Comparison of ENCODE assay signal across 25 mouse cellular contexts in genomic region chr13:71036000-71036399, GRCm38 (mm10).
DNase-seq lines count a peak whose midpoint lies in the region; ATAC-seq and TF ChIP-seq lines count a peak whose summit lies in the region.
"Had no signal": no experiment of that assay in that cellular context is flagged by ENCODE, and none has a peak within 500 bp of the region (broad histone marks: within the 10 kb centered on the region; RNA-seq: fewer than 3 reads in every experiment).

No protein-coding gene starts in this region.

- no peaks in the 10 kb centered on the region for H3K9me3 ChIP-seq in embryonic facial prominence, embryonic 12.5 days
- no peaks in the 10 kb centered on the region for H3K9me3 ChIP-seq in embryonic facial prominence, embryonic 10.5 days
- H3K9me3 ChIP-seq in neural tube, embryonic 15.5 days (replicated peaks) = no peaks in the 10 kb centered on the region
- H3K9me3 ChIP-seq in midbrain, postnatal 0 days (ENCODE audit: low read length) = no peaks in the 10 kb centered on the region
- H3K9me3 ChIP-seq: forebrain, embryonic 12.5 days; forebrain, embryonic 15.5 days; heart, embryonic 10.5 days; heart, embryonic 13.5 days; hindbrain, embryonic 15.5 days had no signal

- H3K27ac ChIP-seq in embryonic facial prominence, embryonic 12.5 days = no peak overlapping the region
- no peak overlapping the region for H3K27ac ChIP-seq in embryonic facial prominence, embryonic 10.5 days (replicated peaks)
- H3K27ac ChIP-seq in neural tube, embryonic 15.5 days (replicated peaks) = no peak overlapping the region
- H3K27ac ChIP-seq in midbrain, postnatal 0 days (ENCODE audit: low read depth, low read length) = peak overlapping the region; percentile 12; the same call in 1 of the 2 replicates
- H3K27ac ChIP-seq: forebrain, embryonic 12.5 days; forebrain, embryonic 15.5 days; heart, adult 2 months; heart, embryonic 10.5 days; heart, embryonic 13.5 days; hindbrain, embryonic 15.5 days had no signal

- TF ChIP-seq CTCF in midbrain, postnatal 0 days (IDR thresholded peaks at IDR 0.05) = no peak

- H3K4me2 ChIP-seq in embryonic facial prominence, embryonic 12.5 days (replicated peaks) = 0 out of 2 replicates have a peak overlapping the region, but pooled peaks have one; percentile 11
- 0 out of 2 replicates have a peak overlapping the region, but pooled peaks have one; percentile 9 for H3K4me2 ChIP-seq in neural tube, embryonic 15.5 days
- H3K4me2 ChIP-seq in midbrain, postnatal 0 days (ENCODE audit: low read depth, low read length, poor library complexity, severe bottlenecking) = peak overlapping the region; percentile 33
- H3K4me2 ChIP-seq: forebrain, embryonic 12.5 days; forebrain, embryonic 15.5 days; heart, embryonic 13.5 days; hindbrain, embryonic 15.5 days had no signal

- whole genome bisulfite sequencing in embryonic facial prominence, embryonic 12.5 days = 51% methylated on average over 8 of the region's 8 CpGs
- 82% methylated on average over 8 of the region's 8 CpGs for WGBS in embryonic facial prominence, embryonic 10.5 days
- WGBS in neural tube, embryonic 15.5 days = 66% methylated on average over 8 of the region's 8 CpGs
- 30% methylated on average over 8 of the region's 8 CpGs for WGBS in midbrain, postnatal 0 days

- no peak for ATAC-seq in embryonic facial prominence, embryonic 12.5 days (ENCODE audit: insufficient number of reproducible peaks, insufficient read depth, low FRiP score, low TSS enrichment)
- ATAC-seq in neural tube, embryonic 15.5 days (ENCODE audit: low FRiP score) = no peak
- ATAC-seq in midbrain, postnatal 0 days (ENCODE audit: low FRiP score) = 0 out of 2 replicates have a peak, but pooled peaks have one; percentile 41
- ATAC-seq: forebrain, embryonic 15.5 days; Patski had no signal

- no peak for DNase-seq in embryonic facial prominence, embryonic 10.5 days (ENCODE audit: low spot score)
- no peak for DNase-seq in neural tube, embryonic 10.5 days (ENCODE audit: extremely low spot score, low spot score)
- DNase-seq in midbrain, postnatal 0 days (ENCODE audit: low spot score) = no peak
- DNase-seq in thymus, postnatal 4 days = no peak
- DNase-seq: adrenal gland, postnatal 10 days; cerebellum, adult 11-12 months; cerebellum, adult 8-10 months; cerebellum, postnatal 10 days; cerebellum, postnatal 36 days; embryo, embryonic 11 days; gastrocnemius, postnatal 25 days; heart, adult 2 months; heart, postnatal 14 days; heart, postnatal 4 days had no signal

- H3K27me3 ChIP-seq in embryonic facial prominence, embryonic 12.5 days = no peaks in the 10 kb centered on the region
- H3K27me3 ChIP-seq in embryonic facial prominence, embryonic 10.5 days (replicated peaks; ENCODE audit: low read depth, poor library complexity, severe bottlenecking) = no peaks in the 10 kb centered on the region
- H3K27me3 ChIP-seq in neural tube, embryonic 15.5 days (replicated peaks) = no peaks in the 10 kb centered on the region
- no peaks in the 10 kb centered on the region for H3K27me3 ChIP-seq in midbrain, postnatal 0 days (ENCODE audit: insufficient read depth, low read length)
- H3K27me3 ChIP-seq: CH12.LX; forebrain, embryonic 12.5 days; forebrain, embryonic 15.5 days; heart, embryonic 13.5 days; hindbrain, embryonic 15.5 days had no signal

- no peak overlapping the region for H3K4me3 ChIP-seq in embryonic facial prominence, embryonic 12.5 days
- H3K4me3 ChIP-seq in embryonic facial prominence, embryonic 10.5 days = no peak overlapping the region
- H3K4me3 ChIP-seq in neural tube, embryonic 15.5 days (replicated peaks) = no peak overlapping the region
- peak overlapping the region; percentile 8; the same call in 1 of the 2 replicates for H3K4me3 ChIP-seq in midbrain, postnatal 0 days (ENCODE audit: low read depth, low read length)
- H3K4me3 ChIP-seq: erythroblast, embryonic 14.5 days; forebrain, embryonic 12.5 days; forebrain, embryonic 15.5 days; heart, adult 2 months; heart, embryonic 10.5 days; heart, embryonic 13.5 days; hindbrain, embryonic 15.5 days had no signal

- no peaks in the 10 kb centered on the region for H3K36me3 ChIP-seq in embryonic facial prominence, embryonic 12.5 days
- H3K36me3 ChIP-seq in embryonic facial prominence, embryonic 10.5 days (replicated peaks) = no peaks in the 10 kb centered on the region
- no peaks in the 10 kb centered on the region for H3K36me3 ChIP-seq in neural tube, embryonic 15.5 days
- H3K36me3 ChIP-seq in midbrain, postnatal 0 days (ENCODE audit: insufficient read depth, low read length) = no peaks in the 10 kb centered on the region
- H3K36me3 ChIP-seq: forebrain, embryonic 12.5 days; forebrain, embryonic 15.5 days; G1E; heart, embryonic 10.5 days; heart, embryonic 13.5 days; hindbrain, embryonic 15.5 days had no signal

- no peaks in the 10 kb centered on the region for H3K4me1 ChIP-seq in embryonic facial prominence, embryonic 12.5 days
- H3K4me1 ChIP-seq in embryonic facial prominence, embryonic 10.5 days = no peaks in the 10 kb centered on the region
- H3K4me1 ChIP-seq in neural tube, embryonic 15.5 days = no peaks in the 10 kb centered on the region
- H3K4me1 ChIP-seq in midbrain, postnatal 0 days (ENCODE audit: insufficient read depth, low read length) = 0 out of 2 replicates have a peak, but pooled peaks cover 2% of the 10 kb centered on the region
- H3K4me1 ChIP-seq: forebrain, embryonic 15.5 days; heart, embryonic 10.5 days; heart, embryonic 13.5 days had no signal

- no peak overlapping the region for H3K9ac ChIP-seq in embryonic facial prominence, embryonic 12.5 days
- H3K9ac ChIP-seq in neural tube, embryonic 15.5 days (replicated peaks) = no peak overlapping the region
- no peak overlapping the region for H3K9ac ChIP-seq in midbrain, postnatal 0 days (replicated peaks; ENCODE audit: low read length, poor library complexity, severe bottlenecking)
- H3K9ac ChIP-seq: forebrain, embryonic 12.5 days; forebrain, embryonic 15.5 days; heart, embryonic 13.5 days; hindbrain, embryonic 15.5 days had no signal
